Mouse (Mus musculus): Measurements from ENCODE around the gene Prkcd.
A peak's percentile ranks its signal among the peaks of the same experiment; 100 is the strongest.

Prkcd gene

DNA sequence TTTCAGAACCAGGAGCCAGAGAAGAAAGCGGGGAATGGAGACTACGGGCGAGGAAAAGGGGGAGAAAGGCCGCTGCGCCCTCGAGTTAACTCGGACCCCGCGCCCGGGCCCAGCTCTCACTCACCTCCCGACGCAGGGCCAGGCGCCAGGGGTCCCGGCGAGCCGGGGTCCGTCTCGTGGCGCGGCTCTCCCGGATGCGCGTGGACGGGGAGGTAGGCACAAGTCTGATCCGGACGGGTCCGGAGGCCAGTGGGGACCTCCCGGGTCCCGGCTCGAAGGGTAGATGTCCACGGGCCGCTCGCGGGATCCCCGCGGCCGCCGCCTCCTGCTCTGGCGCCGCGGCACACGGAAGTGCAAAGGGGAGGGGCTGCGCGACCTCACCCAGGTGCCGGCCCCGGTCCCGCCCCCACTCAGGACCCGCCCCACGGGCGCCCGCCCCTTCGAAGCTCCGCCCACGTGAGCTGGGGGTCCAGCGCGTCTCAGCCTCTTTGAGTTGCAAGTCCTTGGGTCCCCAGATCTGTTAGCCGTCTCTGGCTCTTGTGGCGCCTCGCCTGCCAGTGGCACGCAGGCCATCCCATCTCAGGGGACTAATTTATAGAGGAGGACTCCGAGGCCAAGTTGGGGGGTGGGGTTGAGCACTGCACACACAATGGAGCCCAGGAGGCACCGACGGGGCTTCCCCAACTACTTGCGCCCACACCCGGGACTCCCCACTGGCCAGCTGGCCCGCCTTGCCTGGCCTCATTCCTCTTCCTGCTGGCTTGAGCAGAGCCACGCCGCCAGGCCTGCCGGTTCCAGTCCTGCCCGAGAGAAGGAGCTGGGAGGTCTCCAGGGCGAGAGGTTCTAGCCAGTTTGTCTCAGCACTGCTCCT is at the start of gene Prkcd:
TSS of gene Prkcd (minus strand) at position 355 of the 871 bp plus-strand sequence.
- DNase-seq (ENCODE audit: extremely low read depth, insufficient read length, low spot score): peak; percentile 90

DNA sequence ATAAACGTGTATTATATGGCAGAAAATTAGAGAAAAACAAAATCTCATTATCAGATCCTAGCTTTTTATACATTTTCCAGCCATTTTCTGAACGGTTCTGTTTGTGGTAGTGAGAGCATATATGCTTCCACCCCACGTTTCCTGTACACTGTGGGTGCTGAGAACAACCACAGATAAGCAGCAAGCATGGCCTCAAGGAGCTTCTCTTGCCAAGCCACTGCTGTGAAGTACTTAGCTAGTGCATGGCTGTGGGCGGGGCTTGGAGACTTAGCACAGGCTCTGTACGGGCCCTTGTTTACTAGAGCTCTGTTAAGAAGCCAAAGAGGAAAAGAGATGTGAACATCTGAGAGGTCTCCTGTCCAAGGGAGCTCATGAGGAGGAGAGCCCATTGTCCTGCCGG is 48.9 kb upstream of the Prkcd start:
- DNase-seq (ENCODE audit: extremely low read depth, insufficient read length, low spot score): no peak

DNA sequence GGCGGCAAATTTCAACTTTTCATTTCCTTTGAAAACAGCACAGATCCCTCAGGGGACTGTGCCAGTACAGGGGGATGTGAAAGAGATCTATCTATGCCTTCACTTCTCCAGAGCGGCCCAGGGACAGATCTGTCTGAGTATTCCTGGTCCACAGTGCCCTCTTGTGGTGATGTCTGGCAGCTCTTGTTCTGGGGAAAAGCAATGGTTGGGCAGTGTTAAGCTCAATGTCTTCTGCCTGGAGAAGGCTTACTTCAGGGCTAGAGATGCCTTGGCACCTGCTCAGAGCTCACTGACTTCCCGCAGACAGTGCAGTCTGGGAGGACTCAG is 45.9 kb upstream of the Prkcd start:
- peak; percentile 67 for DNase-seq (ENCODE audit: extremely low read depth, insufficient read length, low spot score)

DNA sequence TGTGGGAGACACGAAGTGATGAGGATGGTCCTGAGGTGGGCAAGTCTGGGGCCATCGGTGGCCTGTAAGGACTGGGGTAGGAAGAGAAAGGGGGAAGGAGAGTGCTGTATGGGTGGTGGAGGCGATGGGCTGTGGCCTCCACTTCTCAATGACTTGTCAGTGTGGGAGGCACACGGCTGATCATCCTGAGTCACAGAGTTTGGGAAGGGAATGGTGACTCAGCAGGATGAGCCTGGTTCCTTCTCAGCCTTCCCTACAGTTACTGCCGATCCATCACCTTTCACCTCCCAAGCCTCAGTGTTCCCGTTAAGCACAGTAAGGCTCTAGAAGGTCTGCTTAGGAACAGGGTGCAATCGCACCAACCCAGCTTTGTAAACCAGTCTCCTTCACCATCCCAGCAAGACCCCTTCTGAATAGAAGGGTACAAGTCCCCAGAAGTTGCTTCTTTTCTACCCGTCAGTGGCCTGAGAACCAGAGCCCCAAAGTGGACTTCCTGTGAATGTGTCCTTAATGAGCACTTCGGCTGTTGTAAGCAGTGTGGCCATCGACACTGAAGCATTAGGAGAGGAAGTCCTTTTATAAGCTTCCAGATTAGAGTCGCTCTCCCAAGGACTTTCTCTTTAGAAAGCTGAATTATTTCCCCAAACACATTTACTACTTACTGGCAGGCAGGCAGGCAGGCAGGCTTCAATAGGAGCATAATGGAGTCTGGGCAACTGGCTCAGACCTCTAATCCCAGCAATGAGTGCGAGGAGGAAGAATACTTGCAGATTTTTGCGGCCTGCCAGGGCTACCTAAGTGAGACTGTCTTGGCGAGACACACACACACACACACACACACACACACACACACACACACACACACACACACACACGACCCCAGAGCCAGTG is 45.3 kb upstream of the Prkcd start:
- DNase-seq (ENCODE audit: extremely low read depth, insufficient read length, low spot score): peak; percentile 55

DNA sequence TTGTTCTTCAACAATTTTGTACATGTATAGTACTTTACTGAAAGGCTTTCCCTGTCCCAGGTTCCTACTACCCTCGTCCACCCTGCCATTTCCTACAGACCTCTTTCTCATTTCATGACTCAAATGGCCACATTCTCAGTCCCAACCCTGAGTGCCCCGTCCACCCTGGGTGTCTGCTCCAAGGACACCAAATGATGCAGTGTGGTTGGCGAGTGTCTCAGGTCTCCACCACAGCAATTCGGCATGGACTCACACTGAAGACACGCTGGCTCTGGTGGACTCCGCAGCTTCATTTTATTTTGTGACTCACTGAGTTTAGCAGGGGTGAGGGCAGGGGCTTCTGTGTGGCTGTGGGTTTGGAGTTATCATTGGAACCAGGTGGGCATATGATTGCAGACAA is 44.2 kb upstream of the Prkcd start:
- no peak for DNase-seq (ENCODE audit: extremely low read depth, insufficient read length, low spot score)

DNA sequence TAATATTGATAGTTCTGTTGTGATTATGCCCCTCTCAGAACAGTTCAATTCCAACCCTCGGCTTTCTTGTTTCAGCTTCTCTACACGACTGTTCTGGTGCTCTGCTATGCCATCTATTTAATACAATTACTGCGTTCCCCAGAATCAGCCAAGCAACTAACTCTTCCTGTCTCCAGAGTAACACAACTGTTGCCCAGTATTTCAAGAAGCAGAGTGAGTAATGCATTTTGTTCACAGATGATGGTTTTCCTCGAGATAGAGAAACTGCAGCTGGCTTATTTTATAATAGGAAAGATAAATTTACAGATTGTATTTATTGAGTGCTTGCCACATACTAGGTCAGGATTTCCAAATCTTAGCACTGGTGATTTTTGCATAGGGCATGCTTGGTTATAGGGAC is 40.6 kb upstream of the Prkcd start:
- no peak for DNase-seq (ENCODE audit: extremely low read depth, insufficient read length, low spot score)

DNA sequence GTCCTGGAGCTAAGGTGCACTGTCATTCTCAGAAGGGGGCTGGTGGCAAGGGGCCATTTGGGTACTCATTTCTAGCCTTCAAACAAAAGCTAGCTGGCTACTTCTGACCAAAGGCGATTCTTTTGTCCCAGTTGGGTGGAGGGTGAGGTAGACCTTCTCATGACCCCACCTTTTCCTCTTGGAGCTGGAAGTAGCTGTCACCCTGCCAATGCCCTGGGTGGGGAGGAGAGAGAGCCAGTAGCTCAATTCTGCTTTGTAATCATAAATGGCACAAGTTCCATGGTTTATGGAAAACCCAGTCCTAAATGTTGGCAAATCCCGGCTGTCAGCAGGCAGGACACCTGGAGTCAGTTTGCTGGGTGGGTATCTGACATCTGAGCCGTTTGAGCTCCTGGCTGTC is 40.1 kb upstream of the Prkcd start:
- no peak for DNase-seq (ENCODE audit: extremely low read depth, insufficient read length, low spot score)

DNA sequence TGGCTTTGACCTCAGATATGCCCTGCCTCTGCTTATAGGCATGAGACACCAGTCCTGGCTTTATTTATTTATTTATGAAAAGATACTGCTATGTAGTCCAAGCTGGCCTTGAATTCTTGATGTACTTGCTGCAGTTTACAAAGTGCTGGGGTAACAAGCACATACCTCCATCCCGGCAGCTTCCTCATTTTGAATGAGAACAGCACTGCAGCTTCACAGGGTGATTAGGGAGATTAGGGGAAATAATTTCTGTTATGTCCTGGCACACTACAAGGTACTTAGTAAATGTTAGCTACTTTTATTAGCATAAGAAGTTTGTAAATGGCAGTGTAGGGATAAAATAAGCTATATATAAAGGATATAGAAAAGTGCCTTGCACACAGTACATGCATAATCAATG is 29.5 kb upstream of the Prkcd start:
- no peak for DNase-seq (ENCODE audit: extremely low read depth, insufficient read length, low spot score)

DNA sequence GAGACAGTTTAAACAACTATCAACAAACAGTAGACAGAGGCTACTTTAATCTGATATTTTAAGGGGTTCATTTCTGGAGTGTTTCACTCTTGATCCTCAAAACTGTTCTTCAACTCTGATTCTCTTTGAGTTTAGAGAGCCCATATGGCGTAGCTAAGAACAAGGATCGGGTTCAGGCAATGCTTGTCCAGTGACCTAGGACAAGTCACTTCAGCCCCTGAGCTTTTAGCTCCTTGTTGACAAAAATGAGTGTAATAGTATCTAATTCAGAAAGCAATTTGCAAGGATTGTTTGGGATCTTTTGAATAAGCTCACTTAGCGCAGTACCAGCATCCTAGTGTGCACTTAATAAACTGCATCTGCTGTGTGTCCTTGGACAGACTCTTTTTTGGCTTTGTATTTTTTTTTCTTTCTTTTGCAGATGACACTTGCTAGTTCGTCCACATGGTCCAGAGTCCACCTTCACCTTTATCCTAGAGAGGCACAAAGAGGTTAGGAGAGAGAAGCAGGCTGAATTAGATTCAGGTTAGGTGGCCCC is 28.8 kb upstream of the Prkcd start:
- no peak for DNase-seq (ENCODE audit: extremely low read depth, insufficient read length, low spot score)

DNA sequence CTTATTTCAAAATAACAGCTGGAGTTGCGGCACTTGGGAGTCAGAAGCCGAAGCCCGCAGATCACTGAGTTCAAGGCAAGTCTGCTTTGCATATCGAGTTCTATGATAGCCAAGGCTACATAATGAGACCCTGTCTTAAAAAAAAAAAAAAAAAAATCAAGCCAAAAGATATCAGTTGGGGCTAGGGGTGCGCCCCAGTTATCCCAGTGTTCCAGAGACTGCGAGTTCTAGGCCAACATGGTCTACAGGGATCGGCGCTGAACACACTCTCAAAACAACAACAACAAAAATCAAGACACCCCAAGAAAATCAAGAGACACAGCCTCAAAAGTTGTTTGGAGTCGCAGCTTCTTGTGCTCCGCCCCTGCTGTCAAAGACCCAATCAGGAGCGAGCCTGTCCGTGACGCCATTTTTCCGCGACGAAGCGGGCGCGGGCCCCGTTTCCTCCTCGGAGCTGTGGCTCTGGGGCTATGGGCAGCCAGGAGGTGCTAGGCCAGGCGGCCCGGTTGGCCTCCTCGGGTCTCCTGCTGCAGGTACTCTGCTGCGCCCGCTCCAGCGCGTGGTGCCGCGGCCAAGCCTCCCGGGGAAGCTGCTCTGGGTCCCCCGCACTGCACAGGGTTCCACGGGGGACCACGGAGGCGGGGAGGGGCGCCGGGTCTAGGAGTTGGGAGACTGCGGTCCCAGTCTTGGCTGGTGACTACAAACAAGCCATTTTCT is 28.1 kb upstream of the Prkcd start, which contains the start of gene Rft1:
TSS of gene Rft1 (plus strand) at position 418 of the 717 bp plus-strand sequence.
- DNase-seq (ENCODE audit: extremely low read depth, insufficient read length, low spot score): peak; percentile 95

DNA sequence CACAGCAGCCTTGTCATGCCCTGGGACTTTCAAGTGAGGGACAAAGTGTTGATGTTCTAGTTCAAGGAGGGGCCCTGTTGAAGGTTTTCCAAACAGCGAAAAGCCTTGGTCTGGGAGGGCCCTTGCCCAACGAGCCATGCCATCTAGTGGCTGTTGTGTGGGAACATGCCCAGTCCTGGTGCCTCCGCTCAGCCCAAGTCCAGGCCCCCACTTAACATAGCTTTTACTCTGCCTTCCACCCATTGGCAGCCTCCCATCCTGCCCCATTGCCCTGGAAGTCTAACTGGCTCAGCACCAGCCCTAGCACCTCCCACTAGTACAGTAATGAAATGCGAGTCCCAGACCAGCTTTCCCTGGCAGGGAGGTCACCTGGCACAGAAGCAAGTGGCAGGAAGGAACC is 25.0 kb upstream of the Prkcd start:
- DNase-seq (ENCODE audit: extremely low read depth, insufficient read length, low spot score): peak; percentile 60

DNA sequence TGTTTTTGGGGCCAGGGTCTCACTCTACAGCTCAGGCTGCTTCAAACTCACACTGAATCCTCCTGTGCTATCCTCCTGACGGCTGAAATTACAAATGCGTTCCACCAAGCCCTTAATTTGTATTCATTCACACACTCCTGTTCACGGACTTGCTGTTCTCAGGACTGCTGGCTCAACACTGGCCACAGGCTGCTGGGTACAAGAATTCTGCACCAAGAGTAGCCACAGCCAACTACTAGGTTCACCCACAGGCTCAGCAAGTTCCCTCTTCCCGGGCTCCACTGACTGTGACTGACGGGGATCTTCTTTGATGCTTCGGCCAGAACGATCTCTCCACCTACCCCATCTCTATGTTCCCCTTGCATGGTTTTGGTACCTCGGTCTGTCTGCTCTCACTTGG is 23.7 kb upstream of the Prkcd start:
- DNase-seq (ENCODE audit: extremely low read depth, insufficient read length, low spot score): no peak

DNA sequence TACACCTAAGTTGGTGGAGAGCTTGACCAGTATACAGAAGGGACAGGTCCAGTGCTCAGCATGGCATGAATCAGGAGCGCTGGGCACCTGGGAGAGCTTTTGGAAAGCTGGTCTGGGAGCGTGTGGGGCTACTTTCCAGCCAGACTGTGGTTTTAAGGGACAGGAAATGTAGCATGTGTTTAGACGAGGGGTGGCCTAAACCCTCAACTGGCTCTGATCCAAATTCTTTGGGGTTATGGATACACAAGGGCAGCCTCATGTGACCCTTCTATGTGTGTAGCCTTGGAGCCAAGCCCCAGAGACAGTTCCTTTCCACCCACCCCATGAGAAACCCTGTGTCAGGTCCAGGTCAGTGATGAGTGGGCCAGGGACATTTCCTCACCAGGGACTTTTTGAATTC is 22.5 kb upstream of the Prkcd start:
- peak; percentile 35 for DNase-seq (ENCODE audit: extremely low read depth, insufficient read length, low spot score)

DNA sequence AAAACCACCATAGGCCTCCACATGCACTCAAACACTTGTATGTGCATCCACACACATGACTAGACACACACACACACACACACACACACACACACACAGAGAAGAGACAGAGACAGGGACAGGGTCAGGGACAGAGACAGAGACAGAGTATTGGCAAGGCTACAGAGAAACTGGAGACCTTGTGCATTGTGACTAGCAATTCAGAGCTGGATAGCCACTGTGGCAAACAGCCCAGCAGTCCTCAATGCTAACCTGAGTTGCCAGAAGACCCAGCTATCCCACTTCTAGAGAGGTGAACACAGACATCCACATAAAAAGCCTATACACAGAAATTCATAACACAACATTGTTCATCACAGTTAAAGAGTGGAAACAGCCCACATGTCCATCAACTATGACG is 20.5 kb upstream of the Prkcd start:
- no peak for DNase-seq (ENCODE audit: extremely low read depth, insufficient read length, low spot score)

DNA sequence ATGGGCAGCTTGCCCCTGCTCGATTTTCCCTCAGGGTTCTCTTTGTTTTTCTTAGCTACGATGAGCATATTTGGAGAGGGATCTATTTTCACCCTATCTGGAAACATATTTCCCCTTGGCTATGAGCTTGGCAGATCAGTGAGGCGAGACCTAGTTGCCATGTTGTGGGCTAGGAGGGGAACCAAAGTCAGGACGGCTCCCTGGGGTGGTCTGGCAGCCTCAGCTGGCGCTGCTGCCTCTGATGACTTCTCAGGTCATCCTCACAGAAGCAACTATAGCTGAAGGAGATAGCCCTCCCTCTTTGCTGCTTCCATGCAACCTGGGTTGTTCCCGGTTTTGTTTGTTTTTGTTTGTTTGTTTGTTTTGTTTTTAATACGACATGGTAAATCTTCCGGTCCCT is 19.1 kb upstream of the Prkcd start:
- no peak for DNase-seq (ENCODE audit: extremely low read depth, insufficient read length, low spot score)

DNA sequence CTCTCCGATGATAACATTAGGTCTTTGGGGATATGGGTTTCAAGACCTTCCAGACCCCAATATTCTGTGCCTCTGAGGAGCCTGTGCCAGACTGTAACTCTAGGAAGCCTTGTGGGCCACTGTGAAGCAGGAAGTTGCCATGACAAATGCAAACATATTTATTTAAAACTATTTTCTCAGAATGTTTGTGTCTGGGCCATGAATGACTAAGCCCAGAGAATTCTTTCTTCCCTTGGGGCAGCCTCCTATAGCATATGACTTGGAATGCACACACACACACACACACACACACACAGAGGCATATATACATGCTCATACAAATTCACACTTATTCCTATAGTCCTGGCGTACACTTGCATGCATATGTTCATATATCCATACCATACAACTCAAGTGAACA is 18.0 kb upstream of the Prkcd start:
- DNase-seq (ENCODE audit: extremely low read depth, insufficient read length, low spot score): no peak

DNA sequence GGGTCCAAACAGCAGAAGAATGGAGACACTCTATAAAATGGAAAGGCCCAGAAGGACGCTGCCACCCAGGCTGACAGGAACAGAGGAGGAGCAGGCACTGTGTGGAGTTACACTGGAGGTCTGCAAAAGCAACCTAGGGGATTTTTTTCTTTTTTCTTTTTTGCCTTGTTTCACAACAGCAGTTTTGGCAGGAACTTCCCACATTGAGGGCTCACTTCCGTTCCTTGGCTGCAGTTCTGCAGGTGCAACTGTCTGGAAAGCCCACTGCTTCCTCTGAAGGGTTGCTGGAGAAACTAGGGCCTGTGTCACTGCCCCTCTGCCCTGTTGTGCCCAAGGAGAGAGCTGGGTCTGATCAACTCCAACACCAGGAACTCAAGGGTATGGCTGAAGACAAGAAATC is 15.7 kb upstream of the Prkcd start:
- DNase-seq (ENCODE audit: extremely low read depth, insufficient read length, low spot score): no peak

DNA sequence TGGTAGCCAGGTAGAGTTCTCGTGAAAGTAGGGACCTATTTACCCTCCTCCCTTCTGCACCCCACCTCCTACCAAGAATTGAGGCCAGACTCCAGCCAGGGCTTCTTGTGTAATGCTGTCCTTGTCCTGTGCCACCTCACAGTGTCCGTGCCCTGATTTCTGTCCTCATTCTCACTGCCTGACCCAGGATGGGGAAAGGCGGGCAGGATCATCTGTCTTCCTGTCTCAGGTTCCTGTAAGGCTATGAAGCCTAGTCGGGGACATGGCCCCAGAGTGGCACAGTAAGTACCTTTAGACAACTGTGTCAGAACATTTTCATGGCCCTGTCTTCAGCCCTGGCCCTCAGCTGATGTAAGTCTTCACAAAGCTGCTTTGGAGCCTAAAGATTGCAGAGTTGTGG is 12.7 kb upstream of the Prkcd start:
- no peak for DNase-seq (ENCODE audit: extremely low read depth, insufficient read length, low spot score)

DNA sequence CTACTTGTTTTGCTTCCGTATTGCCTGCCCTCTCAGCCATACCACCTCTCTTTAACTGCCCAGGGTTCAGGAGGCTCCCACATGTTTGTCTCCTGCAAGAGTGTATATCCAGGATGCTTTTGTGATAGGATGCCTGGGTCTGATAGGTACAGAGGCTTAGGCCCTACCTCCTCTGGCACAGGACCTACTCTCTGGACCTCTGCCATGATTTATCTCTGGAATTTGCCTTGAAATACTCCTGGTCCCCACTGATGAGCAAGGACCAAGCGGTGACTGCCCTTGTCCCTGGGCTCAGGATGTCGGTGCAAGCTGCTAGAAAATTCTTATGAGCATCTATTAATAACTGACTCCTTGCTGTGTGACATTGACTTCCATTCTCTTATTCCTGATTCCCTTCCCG is 12.0 kb upstream of the Prkcd start:
- DNase-seq (ENCODE audit: extremely low read depth, insufficient read length, low spot score): no peak

DNA sequence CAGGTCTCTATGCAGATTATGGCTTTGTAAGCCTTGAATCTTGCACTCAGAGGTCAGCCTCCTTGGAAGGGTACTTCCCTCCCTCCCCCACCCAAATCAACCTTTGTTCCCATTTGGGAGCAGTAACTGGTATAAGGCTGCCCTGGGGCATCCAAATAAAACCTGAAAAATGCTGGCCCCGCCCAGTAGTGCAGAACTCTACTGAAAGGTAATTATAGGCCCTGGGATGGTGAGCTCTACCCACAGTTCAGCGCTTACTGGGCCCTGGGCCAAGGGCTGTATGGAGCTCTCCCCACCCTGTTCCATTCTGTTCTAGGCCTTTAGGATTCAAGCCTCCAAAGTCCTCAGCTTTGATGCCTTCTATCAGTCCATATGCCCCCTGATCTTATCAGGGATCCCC is 11.1 kb upstream of the Prkcd start:
- DNase-seq (ENCODE audit: extremely low read depth, insufficient read length, low spot score): no peak

DNA sequence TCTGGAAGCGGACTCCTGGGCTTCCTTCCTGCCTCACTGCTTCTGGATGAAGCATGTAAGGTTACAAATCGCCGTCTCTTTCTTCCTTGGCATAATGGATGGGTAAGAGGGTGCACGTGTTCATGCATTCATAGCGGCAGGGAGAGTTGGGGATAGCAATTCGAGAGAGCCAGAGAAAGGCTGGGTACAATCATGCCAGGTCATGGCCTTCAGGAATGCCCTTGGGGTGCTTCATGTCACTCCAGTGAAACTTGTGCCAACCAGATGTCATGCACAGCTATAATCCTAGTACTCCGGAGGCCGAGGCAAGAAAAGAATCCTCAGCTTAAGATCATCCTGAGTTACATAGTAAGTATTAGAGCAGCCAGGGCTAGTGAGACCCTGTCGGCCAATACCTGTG is 10.5 kb upstream of the Prkcd start:
- DNase-seq (ENCODE audit: extremely low read depth, insufficient read length, low spot score): no peak
